Mouse (Mus musculus): ENCODE results near the gene Ostf1.

Gene Ostf1

GRCm38 (mm10) chr19:18631644-18632219, at the start of gene Ostf1, which contains the start of gene Nmrk1:
Gene Ostf1 (minus strand): TSS chr19:18631823.
Gene Nmrk1 (plus strand): TSS chr19:18631950.
- peak; percentile 78 for DNase-seq (ENCODE audit: low read depth, low spot score)

GRCm38 (mm10) chr19:18673116-18673515, 41.5 kb upstream of the Ostf1 start:
- DNase-seq (ENCODE audit: low read depth, low spot score) = no peak

GRCm38 (mm10) chr19:18672498-18672897, 40.9 kb upstream of the Ostf1 start:
- DNase-seq (ENCODE audit: low read depth, low spot score) = no peak

GRCm38 (mm10) chr19:18671056-18671741, 39.6 kb upstream of the Ostf1 start:
- DNase-seq (ENCODE audit: low read depth, low spot score) = no peak

- peak; percentile 94 for DNase-seq (ENCODE audit: low read depth, low spot score)
Measured at GRCm38 (mm10) chr19:18670608-18671007, 39.0 kb upstream of the Ostf1 start, which contains the start of gene Carnmt1. Gene Carnmt1 (plus strand): TSS chr19:18670764.

DNA sequence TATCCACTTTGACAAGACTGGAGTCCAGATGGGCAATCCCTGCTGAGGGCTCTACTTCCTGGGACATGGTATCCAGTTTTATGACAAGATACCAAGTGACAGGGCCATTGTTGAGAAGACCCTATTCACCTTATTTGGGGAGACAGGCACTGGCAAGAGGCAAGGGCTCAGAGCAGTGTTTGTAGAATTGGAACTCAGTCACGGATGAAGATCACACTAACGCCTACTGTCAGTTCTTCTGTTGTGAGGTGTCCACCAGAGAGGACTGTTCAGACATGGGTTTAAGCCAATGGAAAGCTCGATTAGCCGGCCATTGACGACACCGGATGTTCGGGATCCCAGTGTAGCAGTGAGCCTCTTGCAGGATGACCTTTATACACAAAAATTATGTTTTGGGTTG, 37.9 kb upstream of the Ostf1 start:
- no peak for DNase-seq (ENCODE audit: low read depth, low spot score)

- DNase-seq (ENCODE audit: low read depth, low spot score) = no peak
Measured at GRCm38 (mm10) chr19:18666966-18667365, 35.3 kb upstream of the Ostf1 start.

- no peak for DNase-seq (ENCODE audit: low read depth, low spot score)
Measured at GRCm38 (mm10) chr19:18663904-18664303, 32.3 kb upstream of the Ostf1 start.

GRCm38 (mm10) chr19:18661683-18662082, 30.1 kb upstream of the Ostf1 start:
- DNase-seq (ENCODE audit: low read depth, low spot score) = no peak

DNA sequence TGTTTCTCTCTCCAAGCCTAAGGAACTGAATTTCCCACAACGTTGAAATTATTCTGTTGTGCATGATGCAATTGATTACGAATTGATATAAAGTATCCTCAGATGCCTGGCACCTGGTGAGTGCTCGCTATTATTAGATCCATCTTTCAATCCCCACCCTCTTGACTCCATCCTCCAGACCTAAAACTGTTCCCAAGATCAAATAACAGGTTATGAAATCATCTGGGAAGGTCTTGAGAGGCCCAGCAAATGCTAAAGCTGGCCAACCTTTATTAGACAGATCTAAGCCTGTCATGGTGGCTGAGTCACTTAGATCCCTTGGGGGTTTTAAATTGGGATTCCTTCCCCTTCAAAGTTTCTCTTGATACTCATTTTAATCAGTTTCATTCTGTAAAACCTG, 28.8 kb upstream of the Ostf1 start:
- no peak for DNase-seq (ENCODE audit: low read depth, low spot score)

DNA sequence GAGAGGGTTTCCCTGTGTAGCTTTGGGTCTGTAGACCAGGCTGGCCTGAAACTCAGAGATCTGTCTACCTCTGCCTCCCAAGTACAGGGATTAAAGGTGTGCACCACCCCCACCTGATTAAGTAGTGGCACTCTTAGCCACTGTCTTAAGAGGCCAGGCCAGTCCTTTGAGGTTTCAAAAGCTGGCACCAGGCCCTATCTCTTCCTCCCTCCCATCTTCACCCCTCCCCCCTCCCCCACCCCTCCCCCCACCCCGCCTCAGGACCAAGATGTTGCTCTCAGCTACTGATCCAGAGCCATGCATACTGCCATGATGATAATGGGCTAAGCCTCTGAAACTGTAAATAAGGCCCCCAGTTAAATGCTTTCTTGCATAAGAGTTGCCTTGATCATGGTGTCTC, 27.7 kb upstream of the Ostf1 start:
- no peak for DNase-seq (ENCODE audit: low read depth, low spot score)

DNA sequence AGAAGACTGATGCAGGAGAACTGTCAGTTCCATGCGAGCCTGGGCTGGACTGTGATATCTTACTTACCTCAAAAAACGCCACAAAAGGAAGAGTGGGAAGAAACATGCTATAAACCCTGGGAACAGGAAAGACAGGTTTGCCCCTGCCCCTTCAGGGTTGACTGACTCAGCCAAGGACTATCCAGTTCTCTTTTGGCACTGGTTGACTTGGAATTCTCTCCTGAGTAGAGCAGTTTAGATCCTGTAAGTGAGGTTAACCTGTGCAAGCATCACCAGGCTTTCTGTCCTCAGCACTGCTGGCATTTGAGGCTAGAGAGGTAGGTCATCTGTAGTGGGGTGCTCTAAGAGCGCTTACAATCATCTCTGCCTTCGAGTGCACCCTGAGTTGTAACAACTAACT, 26.9 kb upstream of the Ostf1 start:
- no peak for DNase-seq (ENCODE audit: low read depth, low spot score)

GRCm38 (mm10) chr19:18655999-18656398, 24.4 kb upstream of the Ostf1 start:
- DNase-seq (ENCODE audit: low read depth, low spot score) = no peak

GRCm38 (mm10) chr19:18654984-18655383, 23.4 kb upstream of the Ostf1 start:
- no peak for DNase-seq (ENCODE audit: low read depth, low spot score)

DNA sequence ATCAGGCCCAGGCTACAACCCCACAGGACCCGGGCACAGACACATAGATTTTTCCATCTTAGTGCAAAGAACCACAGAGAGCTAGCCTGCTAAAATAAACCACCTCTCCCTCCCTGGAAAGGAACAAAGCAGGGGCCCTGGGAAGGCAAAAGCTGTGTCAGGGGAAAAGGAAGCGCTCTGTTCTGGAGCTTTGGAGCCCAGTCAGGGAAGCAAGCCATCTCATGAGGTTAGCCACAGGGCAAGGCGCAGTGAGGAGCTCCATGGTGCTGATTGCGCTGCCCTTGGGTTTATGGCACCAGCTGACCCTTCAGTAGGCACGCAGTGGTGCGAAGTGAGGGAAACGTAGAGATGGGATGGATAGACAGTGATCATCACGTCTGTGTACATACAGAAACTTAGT, 22.7 kb upstream of the Ostf1 start:
- DNase-seq (ENCODE audit: low read depth, low spot score) = no peak

DNA sequence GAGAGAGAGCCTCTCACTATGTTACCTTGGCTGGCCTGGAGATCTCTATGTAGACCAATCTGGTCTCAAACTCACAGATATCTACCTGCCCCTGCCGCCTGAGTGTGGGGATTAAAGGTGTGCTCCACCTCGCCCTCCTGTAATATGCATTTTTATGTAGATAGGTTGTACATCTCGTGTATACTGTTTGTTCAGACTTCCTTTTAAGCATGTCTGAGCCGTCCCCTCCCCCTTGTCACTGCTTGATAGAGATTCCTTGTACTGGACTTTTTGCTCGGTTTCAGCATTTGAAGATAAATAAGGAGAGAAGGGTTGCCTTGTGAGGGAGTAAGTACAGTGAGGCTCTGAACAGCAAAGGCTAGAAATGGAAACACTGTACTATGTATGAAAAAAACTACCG, 21.4 kb upstream of the Ostf1 start:
- DNase-seq (ENCODE audit: low read depth, low spot score) = no peak

GRCm38 (mm10) chr19:18652592-18652991, 21.0 kb upstream of the Ostf1 start:
- DNase-seq (ENCODE audit: low read depth, low spot score) = no peak

DNA sequence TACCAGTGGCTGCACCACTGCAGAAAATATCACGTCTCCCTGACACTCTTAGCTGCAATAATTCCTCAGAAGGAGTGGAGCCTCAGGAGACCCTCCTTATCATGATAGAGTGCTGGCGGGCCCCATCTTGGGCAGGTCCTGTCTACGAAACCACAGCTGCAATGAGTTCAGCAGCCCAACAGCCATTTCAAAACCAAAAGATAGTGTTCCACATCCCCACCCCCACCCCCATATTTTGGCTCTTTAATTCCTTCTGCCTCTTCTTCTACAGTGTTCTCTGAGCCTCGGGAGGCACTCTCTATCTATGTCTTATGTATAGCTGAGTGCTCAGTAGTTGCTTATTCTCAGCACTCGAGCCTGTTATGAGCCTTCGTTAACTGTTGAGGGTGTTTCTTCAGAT, 18.9 kb upstream of the Ostf1 start:
- no peak for DNase-seq (ENCODE audit: low read depth, low spot score)

DNA sequence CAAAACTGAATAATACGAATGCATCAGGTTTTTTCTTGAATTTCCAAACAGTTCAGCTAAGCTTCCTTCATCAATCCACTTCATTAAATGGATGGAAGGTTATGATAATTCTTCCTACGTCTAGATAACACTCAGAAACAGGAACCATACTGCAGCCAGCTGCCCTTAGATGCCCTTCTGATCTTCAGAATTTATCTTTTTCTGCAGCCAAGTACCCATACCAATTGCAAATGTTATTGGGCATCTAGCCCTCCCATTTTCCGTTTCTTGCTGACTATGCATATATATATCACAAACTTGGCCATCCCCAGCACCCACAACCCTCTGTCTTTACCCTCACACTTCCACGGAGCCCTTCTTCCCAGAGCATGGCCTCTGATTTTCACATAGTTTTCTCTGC, 18.3 kb upstream of the Ostf1 start:
- no peak for DNase-seq (ENCODE audit: low read depth, low spot score)

DNA sequence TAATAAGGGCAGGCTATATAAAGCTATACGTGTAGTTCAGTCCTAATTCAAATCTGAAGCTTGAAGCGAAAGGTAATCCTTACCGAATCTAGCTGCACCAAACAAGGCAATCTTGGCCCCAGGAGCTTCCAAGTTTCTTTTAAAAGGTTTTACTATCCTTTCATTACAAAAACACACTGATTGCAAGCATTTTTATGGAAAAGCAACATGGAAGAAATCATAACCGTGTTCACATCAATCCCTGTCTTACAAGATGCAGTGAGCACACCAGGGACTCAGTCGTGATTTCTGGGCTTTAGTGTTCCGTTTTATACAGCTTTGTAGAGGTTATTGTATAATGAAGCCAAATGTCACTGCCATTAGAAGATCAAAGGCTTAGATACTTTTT, 16.9 kb upstream of the Ostf1 start:
- DNase-seq (ENCODE audit: low read depth, low spot score) = no peak

- no peak for DNase-seq (ENCODE audit: low read depth, low spot score)
Measured at GRCm38 (mm10) chr19:18647775-18648557, 16.3 kb upstream of the Ostf1 start.

DNA sequence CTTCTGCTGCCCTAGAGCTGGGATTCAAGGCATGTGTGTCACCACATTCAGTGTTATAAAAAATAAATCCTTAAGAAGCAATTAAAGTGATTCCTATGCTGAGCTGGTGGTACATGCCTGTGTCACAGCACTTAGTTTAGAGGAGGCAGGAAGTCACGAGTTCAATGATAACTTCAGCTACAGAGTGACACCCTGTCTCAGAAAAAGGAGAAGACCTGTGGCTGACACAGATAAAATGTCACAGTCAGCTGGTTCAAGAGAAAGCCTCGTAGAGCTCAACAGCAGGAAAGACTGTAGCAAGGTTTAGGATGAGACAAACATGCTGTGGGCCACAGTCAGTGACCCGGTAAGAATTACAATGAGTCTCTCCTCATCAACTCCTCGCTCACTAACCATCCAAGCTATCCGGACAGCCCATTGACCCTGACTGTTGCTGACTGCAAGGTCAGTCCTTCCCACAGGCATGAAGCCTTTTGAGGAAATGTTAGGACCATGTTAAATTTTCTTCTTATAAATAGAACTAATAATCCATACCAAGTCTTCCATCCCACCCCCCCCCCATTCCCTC, 15.3 kb upstream of the Ostf1 start:
- no peak for DNase-seq (ENCODE audit: low read depth, low spot score)
